Mouse (Mus musculus) lung, postnatal 0 days (tissue): ENCODE measurements around the gene Spock1.

ENCODE experiments used
- CTCF ChIP-seq: IDR thresholded peaks from 2 replicates; pipeline ENCODE4 v1.5.1; 2016; ENCODE audit warnings: antibody characterized with exemption, mild to moderate bottlenecking
- EP300 ChIP-seq: IDR thresholded peaks from 2 replicates; pipeline ENCODE4 v1.6.1; 2016; ENCODE audit warnings: antibody characterized with exemption, mild to moderate bottlenecking, control low read depth

DNA sequence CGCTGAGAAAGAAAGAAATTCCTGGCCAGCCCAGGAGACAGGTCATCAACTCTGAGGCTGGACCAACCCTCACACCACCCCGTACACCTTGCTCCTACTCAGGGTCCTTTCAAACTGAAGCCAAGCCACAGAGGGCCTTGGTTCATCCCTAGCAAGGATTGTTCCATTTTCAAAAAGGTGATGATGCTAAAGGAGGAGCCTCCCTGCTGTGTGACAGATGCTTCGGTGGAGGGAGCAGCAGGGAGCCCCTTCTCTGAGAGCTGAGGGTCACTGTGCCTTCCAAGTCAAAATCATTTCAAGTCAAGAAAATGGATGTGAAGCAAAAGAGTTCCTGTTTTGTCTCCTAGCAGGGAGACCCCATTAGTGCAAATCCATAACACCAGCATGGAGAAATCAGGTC lies 23.2 kb upstream of the Spock1 start:
- no peak for TF ChIP-seq CTCF
- TF ChIP-seq EP300: no peak
